Mouse (Mus musculus): ENCODE results near the gene Chid1. TPM values are rescaled to one million over a fixed set of nuclear protein-coding genes. Genes with fewer than 3 reads are reported as not detected.

The Chid1 gene
- polyA plus RNA-seq, 1 experiment from 2014 or later, result 50.7 TPM

DNA sequence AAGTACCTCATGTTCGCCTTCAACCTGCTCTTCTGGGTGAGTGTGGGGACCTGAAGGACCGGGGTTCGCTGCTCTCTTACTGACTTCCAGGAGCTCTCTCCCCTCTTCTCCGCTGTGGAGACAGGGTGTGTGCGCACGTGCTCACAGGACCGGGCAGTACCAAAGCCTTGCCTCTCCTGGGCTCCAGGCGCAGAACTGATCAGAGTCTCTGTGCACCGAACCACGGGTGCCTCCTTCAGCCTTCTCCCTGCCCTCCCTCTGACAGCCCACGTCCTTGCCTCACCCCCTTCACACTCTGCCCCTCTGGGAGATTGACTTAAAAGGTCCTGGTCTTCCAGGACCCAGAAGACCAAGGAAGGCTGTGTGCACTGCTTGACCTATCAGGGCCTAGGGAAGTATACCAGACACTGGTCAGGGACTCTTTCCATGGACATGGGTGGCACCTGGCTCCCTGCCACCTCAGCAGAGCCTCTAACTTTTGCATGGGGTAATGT is 57.1 kb downstream of the Chid1 start:
- H3K27ac ChIP-seq, result no peak overlapping the region
- peak overlapping the region; percentile 93 for H3K4me2 ChIP-seq
- H3K9ac ChIP-seq, result no peak overlapping the region
- 24% methylated on average over 11 of the region's 11 CpGs for WGBS
- peak overlapping the region; percentile 51 for H3K4me3 ChIP-seq (replicated peaks)
- no peak for ATAC-seq (ENCODE audit: insufficient read depth, low FRiP score, low read depth)
- peaks cover 30% of the 10 kb centered on the region for H3K4me1 ChIP-seq
- peaks cover 13% of the 10 kb centered on the region; the same call in 1 of the 2 replicates for H3K27me3 ChIP-seq (replicated peaks)
- H3K9me3 ChIP-seq, result no peaks in the 10 kb centered on the region
- no peaks in the 10 kb centered on the region for H3K36me3 ChIP-seq

DNA sequence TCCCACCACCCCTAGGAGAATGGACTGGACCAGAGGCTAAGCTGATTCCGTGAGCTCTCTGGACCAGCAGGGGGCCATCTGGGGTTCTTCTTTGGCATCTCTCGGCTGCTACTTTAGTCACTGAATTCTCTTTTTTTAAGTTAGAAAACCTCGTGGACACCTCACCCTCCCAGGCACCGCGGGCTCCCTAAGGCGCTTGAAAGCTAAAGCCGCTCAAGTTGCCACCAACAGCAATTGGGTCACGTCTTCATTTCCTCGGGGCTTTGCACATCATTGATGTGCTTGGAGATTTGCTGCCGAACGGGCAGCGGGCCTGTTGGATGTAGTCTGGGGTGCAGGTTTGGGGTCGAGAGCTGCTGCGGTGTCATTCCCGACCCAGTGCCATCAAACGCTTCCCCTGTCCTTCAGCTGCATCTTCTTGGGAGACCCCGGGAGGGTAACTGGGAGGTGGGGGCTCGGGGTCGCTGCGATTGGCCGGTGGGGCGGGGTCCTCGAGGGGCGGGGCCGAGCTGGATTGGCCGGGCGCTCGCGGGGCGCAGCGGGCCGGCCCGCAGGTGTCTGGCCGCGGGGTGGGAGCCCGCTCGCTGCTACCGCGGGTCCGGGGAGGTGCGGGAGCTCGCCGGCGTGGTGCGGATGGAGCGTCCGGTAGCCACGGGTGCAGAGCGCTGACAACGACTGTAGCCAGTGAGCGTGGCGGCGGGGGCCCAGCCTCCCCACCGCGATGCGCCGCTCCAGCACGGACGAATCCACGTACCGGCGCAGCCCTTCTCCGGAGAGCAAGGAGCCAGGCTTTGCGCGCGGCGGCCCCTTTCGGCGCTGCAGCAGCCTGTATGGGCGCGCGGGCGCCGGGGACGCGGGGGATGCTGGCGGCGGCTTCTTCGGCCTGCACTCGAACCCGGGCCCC is 57.9 kb downstream of the Chid1 start:
- Histone ChIP-seq H3K9ac (peak overlapping the region; percentile 19), H3K9me3 (no peaks in the 10 kb centered on the region), H3K36me3 (no peaks in the 10 kb centered on the region), H3K27ac (no peak overlapping the region), H3K27me3 (replicated peaks) (peaks cover 13% of the 10 kb centered on the region; the same call in 1 of the 2 replicates), H3K4me1 (peaks cover 39% of the 10 kb centered on the region), H3K4me3 (replicated peaks) (peak overlapping the region; percentile 51), H3K4me2 (peak overlapping the region; percentile 93)
- under 1% methylated on average over 79 of the region's 81 CpGs for WGBS
- peak; percentile 6; the same call in 1 of the 2 replicates for ATAC-seq (ENCODE audit: insufficient read depth, low FRiP score, low read depth)

DNA sequence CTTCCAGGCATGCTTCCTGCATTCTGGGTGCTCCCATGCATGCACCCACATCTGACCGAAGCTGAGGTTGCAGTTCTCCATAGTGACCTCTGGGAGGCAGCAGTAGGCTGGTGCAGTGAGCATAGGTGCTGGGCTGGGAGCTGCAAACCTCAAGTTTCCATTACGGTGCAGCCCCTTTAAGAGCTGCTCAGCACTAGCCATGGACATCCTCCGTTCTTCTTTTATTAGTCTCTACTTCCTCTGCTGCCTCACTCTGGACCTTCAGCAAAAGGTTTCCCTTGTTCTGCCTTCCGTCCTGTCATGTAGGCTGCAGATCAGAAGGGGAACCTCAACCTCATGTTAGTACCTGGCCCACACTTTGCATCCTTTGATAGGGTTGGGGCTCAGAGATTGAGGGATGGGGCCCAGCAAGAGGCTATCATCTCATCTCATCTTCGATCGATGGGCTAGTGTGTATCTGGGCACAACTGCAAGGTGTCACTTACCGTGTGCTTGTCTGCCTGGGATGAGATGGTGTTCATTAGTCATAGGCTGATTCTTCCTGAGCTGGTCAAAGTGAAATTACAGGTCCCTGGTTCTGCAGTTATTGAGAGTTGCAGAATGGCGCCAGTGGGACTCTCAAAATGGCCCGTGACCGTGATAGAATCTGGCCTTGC is 58.7 kb downstream of the Chid1 start:
- Histone ChIP-seq H3K27me3 (replicated peaks) (peaks cover 13% of the 10 kb centered on the region; the same call in 1 of the 2 replicates), H3K9me3 (no peaks in the 10 kb centered on the region), H3K4me1 (peaks cover 44% of the 10 kb centered on the region), H3K9ac (no peak overlapping the region), H3K4me3 (replicated peaks) (peak overlapping the region; percentile 51; the same call in 1 of the 2 replicates), H3K4me2 (peak overlapping the region; percentile 93), H3K36me3 (no peaks in the 10 kb centered on the region), H3K27ac (no peak overlapping the region)
- 11% methylated on average over 10 of the region's 10 CpGs for WGBS
- ATAC-seq (ENCODE audit: insufficient read depth, low FRiP score, low read depth), result 0 out of 2 replicates have a peak, but pooled peaks have one; percentile 18

DNA sequence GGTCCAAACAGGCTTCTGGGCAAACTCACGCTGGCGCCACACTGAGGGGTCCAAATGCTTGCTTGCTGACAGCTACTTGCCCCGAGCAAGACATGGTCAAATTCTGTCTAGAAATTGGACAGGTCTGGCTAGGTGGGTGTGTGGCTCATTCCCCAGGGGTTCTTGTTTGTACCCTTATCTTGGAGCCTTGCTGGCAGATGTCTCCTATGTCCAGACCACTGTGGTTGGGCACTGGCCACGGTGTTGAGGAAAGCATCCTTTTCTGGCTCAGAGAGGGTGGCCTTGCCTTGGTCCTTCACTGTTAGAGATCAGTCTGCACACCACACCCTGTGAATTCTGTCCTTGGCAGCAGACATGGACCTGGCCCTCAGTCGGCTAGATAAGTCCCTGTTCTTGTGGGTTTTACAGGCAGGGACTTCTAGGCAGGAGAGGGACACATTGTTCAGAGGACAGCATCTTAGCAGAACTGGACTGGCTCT is 61.3 kb downstream of the Chid1 start:
- Histone ChIP-seq H3K27ac (no peak overlapping the region), H3K27me3 (replicated peaks) (peaks cover 13% of the 10 kb centered on the region; the same call in 1 of the 2 replicates), H3K9ac (no peak overlapping the region), H3K9me3 (no peaks in the 10 kb centered on the region), H3K4me3 (replicated peaks) (no peak overlapping the region), H3K4me2 (peak overlapping the region; percentile 86), H3K4me1 (peaks cover 56% of the 10 kb centered on the region), H3K36me3 (no peaks in the 10 kb centered on the region)
- ATAC-seq (ENCODE audit: insufficient read depth, low FRiP score, low read depth), result no peak
- WGBS, result 55% methylated on average over 5 of the region's 5 CpGs

DNA sequence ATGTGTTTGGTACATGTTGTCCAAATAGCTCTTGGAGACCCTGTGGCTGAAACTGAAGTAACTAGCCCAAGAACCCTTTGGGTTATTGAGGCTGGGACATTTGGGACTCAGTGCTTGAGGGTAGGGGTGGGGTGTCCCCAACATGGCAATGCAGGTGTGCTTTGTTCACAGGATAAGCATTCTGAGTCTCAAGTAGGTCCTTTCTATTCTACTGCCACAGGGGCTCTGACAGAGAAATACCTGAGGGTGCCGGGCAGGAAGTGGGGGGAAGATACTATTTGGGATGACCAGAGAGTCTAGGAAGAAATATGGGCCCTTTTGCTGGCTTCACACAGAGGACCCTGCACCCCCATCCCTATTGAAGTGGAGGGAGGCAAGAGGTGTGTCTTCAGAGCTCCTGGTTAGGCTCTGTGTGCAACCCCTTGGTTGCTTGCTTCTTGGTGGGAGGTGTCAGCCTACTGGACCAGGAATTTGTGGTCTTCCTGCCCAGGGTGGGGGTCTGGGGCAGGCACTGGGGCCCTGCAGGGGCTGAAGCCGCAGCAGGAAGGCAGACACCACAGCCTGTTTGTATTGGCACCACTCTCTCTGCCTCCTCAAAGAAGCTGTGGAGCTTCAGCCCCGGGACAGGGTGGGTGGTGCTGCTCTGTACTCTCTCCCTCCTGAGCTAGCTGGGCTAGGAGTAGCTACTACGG is 61.9 kb downstream of the Chid1 start:
- H3K9me3 ChIP-seq, result no peaks in the 10 kb centered on the region
- WGBS, result 25% methylated on average over 4 of the region's 4 CpGs
- H3K9ac ChIP-seq, result no peak overlapping the region
- H3K4me1 ChIP-seq, result peaks cover 56% of the 10 kb centered on the region
- no peak for ATAC-seq (ENCODE audit: insufficient read depth, low FRiP score, low read depth)
- peak overlapping the region; percentile 86 for H3K4me2 ChIP-seq
- H3K27ac ChIP-seq, result peak overlapping the region; percentile 96
- H3K36me3 ChIP-seq, result no peaks in the 10 kb centered on the region; the same call in 1 of the 2 replicates
- peaks cover 12% of the 10 kb centered on the region; the same call in 1 of the 2 replicates for H3K27me3 ChIP-seq (replicated peaks)
- peak overlapping the region; percentile 94; the same call in 1 of the 2 replicates for H3K4me3 ChIP-seq (replicated peaks)

DNA sequence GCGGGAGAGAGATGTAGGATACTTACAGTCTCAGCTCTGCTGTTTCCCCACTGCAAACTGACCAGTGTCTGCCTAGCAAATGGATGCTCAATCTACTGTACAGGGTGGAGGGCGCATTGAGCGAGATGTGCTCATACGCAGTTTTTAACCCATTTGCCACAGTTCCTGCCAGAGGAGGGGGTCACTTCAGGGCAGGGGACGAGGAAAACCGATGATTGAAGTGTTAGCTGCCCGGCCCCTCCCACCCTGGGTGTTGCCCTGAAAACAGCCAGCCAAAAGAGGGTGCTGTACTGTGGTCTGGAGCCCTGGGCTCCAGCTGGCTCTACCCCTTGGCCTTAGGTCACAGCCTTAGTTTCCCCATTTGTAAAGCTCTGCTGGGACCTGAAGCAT is 62.7 kb downstream of the Chid1 start:
- WGBS, result 3% methylated on average over 7 of the region's 7 CpGs
- peak overlapping the region; percentile 96 for H3K27ac ChIP-seq
- 0 out of 2 replicates have a peak overlapping the region, but pooled peaks have one; percentile 22 for H3K9ac ChIP-seq
- H3K27me3 ChIP-seq (replicated peaks), result 0 out of 2 replicates have a peak, but pooled peaks cover 5% of the 10 kb centered on the region
- no peaks in the 10 kb centered on the region for H3K9me3 ChIP-seq
- peaks cover 48% of the 10 kb centered on the region for H3K4me1 ChIP-seq
- H3K4me2 ChIP-seq, result peak overlapping the region; percentile 86
- H3K4me3 ChIP-seq (replicated peaks), result peak overlapping the region; percentile 94
- ATAC-seq (ENCODE audit: insufficient read depth, low FRiP score, low read depth), result no peak
- no peaks in the 10 kb centered on the region; the same call in 1 of the 2 replicates for H3K36me3 ChIP-seq

DNA sequence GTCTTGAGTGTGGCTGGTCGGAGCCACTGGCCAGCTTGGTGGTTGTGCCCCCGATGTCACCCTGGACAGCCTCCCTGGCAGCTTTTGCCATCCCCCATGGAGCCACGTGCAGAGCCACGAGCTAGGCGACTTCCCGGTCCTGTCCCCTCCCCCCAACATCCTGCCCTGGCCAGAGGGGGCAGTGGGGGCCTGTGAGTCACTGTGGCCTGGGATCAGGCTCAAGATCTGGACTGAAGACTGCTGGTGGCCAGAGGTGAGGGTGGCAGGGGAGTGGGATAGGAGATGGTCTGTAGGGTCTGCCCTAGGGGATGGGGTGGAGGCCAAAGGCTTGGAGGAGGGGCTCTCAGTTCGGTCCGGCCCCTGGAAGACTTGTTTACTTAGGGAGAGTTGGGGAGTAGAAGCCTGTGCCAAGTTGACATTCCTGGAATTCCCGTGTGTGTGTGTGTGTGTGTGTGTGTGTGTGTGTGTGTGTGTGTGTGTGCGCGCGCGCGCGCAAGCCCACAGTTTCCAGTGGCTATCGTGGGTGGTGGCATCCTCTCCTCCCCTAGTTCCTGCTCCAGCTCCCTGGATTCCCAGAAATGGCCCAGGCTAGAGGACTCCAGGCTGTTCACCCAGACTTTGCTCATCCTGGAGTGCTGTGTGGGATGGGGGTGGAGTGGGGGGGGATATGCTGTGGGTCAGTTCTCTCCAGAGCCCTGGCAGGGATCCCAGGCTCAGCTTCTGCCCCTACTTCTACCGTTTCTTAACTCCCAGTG is 63.3 kb downstream of the Chid1 start:
- H3K4me1 ChIP-seq, result peaks cover 42% of the 10 kb centered on the region
- H3K27ac ChIP-seq, result peak overlapping the region; percentile 96
- H3K4me2 ChIP-seq, result peak overlapping the region; percentile 86
- H3K9me3 ChIP-seq, result no peaks in the 10 kb centered on the region
- H3K36me3 ChIP-seq, result peaks cover 2% of the 10 kb centered on the region
- no peaks in the 10 kb centered on the region for H3K27me3 ChIP-seq (replicated peaks)
- peak overlapping the region; percentile 22; the same call in 1 of the 2 replicates for H3K9ac ChIP-seq
- peak overlapping the region; percentile 94 for H3K4me3 ChIP-seq (replicated peaks)
- WGBS, result 0% methylated on average over 15 of the region's 17 CpGs
- peak; percentile 59 for ATAC-seq (ENCODE audit: insufficient read depth, low FRiP score, low read depth)

DNA sequence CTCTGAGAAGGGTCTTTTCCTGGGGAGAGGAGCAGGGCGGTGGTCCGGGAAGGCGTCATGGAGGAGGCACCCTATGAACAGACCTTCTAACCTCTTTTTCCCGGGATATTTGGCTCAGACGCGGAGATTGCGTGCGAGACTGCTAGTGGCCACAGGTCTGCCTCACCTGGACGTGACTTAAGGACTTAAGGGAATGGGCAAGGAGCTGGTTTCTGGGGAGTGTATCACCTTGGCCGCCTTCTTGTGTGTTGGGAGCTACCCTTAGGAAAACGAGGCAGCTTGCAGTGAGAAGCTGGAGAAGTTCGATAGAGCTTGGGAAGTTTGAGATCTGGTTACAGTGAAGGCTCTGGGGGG is 63.9 kb downstream of the Chid1 start:
- H3K36me3 ChIP-seq, result peaks cover 8% of the 10 kb centered on the region
- peak overlapping the region; percentile 94 for H3K4me3 ChIP-seq (replicated peaks)
- H3K9me3 ChIP-seq, result no peaks in the 10 kb centered on the region
- ATAC-seq (ENCODE audit: insufficient read depth, low FRiP score, low read depth), result no peak
- H3K27ac ChIP-seq, result peak overlapping the region; percentile 96
- peak overlapping the region; percentile 86 for H3K4me2 ChIP-seq
- H3K9ac ChIP-seq, result peak overlapping the region; percentile 73
- under 1% methylated on average over 12 of the region's 12 CpGs for WGBS
- no peaks in the 10 kb centered on the region for H3K27me3 ChIP-seq (replicated peaks)
- peaks cover 36% of the 10 kb centered on the region for H3K4me1 ChIP-seq

DNA sequence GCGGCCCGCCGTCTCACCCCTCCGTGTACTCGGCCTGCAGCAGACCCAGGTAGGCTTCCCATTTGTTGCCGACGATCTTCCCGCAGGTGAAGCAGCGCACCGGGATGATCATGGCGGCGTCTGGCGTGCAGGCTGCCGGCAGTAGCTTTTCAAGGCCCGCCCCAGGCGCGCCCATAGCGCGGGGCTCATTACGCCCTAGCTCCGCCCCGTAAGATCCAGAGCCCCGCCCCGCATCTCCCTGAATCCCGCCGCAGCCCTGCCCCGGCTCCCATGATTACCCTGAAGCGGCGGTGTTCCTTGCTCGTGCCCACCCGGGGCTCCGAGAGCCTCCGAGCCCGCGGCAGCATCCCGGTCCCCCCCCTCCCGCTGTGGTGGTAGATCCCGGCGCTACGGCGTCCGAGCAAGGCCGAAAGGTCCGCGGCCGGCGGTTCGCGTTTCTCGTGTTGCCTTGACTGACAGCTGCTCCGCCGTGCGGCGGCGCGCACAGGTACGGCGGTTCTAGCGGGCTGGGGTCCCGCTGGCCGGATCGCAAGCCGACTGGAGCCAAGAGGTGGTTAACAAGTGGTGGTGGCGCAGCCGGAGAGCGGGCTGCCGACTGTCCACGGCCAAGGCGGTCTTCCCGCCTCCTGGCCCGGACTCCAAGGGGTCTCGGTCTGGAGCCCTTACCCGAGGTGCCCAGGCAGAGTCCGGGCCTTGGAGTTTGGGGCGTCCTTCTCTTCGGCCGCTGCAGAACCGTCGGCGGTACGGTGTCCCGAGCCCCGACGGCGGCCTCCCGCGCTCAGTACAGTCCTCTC is 64.4 kb downstream of the Chid1 start, which contains the start of the genes Polr2l and Tspan4:
Gene Polr2l, minus strand, starts transcription at position 122 of the 794 bp plus-strand sequence.
Gene Tspan4, plus strand, starts transcription at position 230 of the 794 bp plus-strand sequence.
- peak within 1 kb of the TSS; percentile 96 for H3K27ac ChIP-seq
- H3K9me3 ChIP-seq, result no peaks in the 10 kb centered on the region
- under 1% methylated on average over 87 of the region's 87 CpGs for WGBS
- peak within 1 kb of the TSS; percentile 73 for H3K9ac ChIP-seq
- H3K4me1 ChIP-seq, result peaks cover 36% of the 10 kb centered on the region
- peak within 1 kb of the TSS; percentile 94 for H3K4me3 ChIP-seq (replicated peaks)
- H3K4me2 ChIP-seq, result peak within 1 kb of the TSS; percentile 86
- ATAC-seq (ENCODE audit: insufficient read depth, low FRiP score, low read depth), result peak; percentile 61
- peaks cover 14% of the 10 kb centered on the region for H3K36me3 ChIP-seq
- H3K27me3 ChIP-seq (replicated peaks), result no peaks in the 10 kb centered on the region

DNA sequence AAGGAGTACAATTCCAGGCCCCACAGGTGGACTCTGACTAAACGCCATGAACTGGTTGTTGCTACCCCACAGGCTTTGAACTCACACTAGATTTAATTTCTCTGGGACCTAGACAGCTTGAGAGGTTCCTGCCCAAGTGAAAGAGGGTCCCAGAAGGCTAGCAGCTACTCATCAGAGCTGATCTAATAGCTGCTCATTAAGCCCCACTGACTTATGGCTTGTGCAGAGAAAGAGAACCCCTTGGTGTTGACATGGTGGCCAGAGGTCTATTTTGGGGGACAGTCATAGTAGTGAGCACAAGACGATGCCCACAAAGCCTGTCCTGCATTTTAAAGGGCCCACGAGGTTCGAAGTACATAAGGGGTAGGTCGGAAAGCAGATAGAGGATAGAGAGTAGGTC is 65.5 kb downstream of the Chid1 start:
- Histone ChIP-seq H3K9ac (peak overlapping the region; percentile 73), H3K9me3 (no peaks in the 10 kb centered on the region), H3K4me3 (replicated peaks) (peak overlapping the region; percentile 94), H3K27ac (0 out of 2 replicates have a peak overlapping the region, but pooled peaks have one; percentile 1), H3K4me1 (peaks cover 42% of the 10 kb centered on the region), H3K36me3 (peaks cover 24% of the 10 kb centered on the region), H3K4me2 (peak overlapping the region; percentile 86), H3K27me3 (replicated peaks) (no peaks in the 10 kb centered on the region)
- ATAC-seq (ENCODE audit: insufficient read depth, low FRiP score, low read depth), result no peak
- WGBS, result 8% methylated on average over 5 of the region's 5 CpGs

Measured in stomach, embryonic 15.5 days (tissue).